Mouse (Mus musculus) testis, adult 2 months (tissue): ENCODE results near the gene Acrbp. TPM values are rescaled to one million over a fixed set of nuclear protein-coding genes. Genes with fewer than 3 reads are reported as not detected.
A peak's percentile ranks its signal among the peaks of the same experiment; 100 is the strongest.

ENCODE experiments used
- H3K27ac ChIP-seq: fragments of 200-500 bp; 2 replicates; pipeline ENCODE4 v1.5.1; 2012; ENCODE audit warnings: low read depth, low read length; ENCODE audit not compliant: control insufficient read depth, insufficient read depth
- H3K27me3 ChIP-seq: fragments of 200-500 bp; 2 replicates; pipeline ENCODE4 v1.6.1; 2012; ENCODE audit warnings: mild to moderate bottlenecking, low read length, moderate library complexity; ENCODE audit not compliant: control insufficient read depth, insufficient read depth
- H3K36me3 ChIP-seq: fragments of 200-500 bp; 2 replicates; pipeline ENCODE4 v1.6.1; 2012; ENCODE audit warnings: mild to moderate bottlenecking, low read length; ENCODE audit not compliant: control insufficient read depth, insufficient read depth
- H3K4me1 ChIP-seq: fragments of 200-500 bp; 2 replicates; pipeline ENCODE4 v1.6.1; 2012; ENCODE audit warnings: low read length; ENCODE audit not compliant: control insufficient read depth, insufficient read depth
- H3K4me3 ChIP-seq: fragments of 200-500 bp; 2 replicates; pipeline ENCODE4 v1.5.1; 2012; ENCODE audit warnings: low read depth, mild to moderate bottlenecking, low read length, moderate library complexity, mixed read lengths; ENCODE audit not compliant: control insufficient read depth
- CTCF ChIP-seq: fragments of 200-500 bp; IDR thresholded peaks from 2 replicates; pipeline ENCODE4 v1.5.1; 2012; ENCODE audit warnings: low read depth, mild to moderate bottlenecking, inconsistent platforms, low read length, moderate library complexity; ENCODE audit not compliant: control insufficient read depth, insufficient read depth, insufficient replicate concordance
- POLR2A ChIP-seq: fragments of 200-500 bp; IDR thresholded peaks from 2 replicates; pipeline ENCODE4 v1.6.1; 2012; ENCODE audit warnings: low read depth, mild to moderate bottlenecking, inconsistent platforms, low read length, moderate library complexity; ENCODE audit not compliant: control insufficient read depth
- polyA plus RNA-seq: library from polyadenylated mRNA; depleted of rRNA; stranded (reverse); fragments of >200 nt; gene quantifications from 2 replicates; pipeline ENCODE4 v1.2.3, GENCODE M21; 2012

Gene Acrbp
- polyA plus RNA-seq, 1 experiment, result 1,947 TPM

DNA sequence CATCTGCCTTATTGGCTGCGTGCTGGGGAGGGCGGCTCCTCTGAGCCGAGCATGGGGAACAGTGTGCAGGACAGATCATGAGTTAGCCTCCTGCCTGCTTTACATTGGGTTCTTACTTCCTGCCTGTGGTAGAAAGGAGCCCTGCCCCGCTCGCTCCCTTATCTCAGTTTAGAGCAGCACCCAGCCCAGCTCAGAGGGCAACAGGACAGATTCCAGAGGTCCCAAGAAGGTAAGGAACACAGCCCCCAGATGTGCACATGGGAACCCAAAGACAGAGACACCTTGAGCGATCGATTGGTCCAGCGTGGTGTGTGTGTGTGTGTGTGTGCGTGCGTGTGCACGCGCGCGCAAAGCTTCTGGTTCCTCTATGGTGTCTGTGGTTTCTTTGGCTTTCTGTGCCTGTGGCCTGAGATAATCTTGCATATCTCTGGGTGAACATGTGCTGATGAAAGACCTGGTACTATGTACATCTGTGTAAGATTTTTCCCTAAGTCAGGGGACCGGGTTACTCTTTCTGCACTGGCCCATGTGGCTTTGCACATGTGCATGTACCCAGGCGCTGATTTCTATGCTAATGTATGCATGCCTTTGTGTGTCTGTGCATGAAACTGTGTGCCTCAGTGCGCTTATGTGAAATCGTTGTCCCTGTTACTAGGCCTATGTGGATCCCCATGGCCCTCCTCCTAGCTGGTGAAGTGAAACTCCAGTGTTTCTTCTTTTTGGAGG is 21.8 kb downstream of the Acrbp start:
- Histone ChIP-seq H3K27me3 (no peaks in the 10 kb centered on the region), H3K27ac (no peak overlapping the region), H3K36me3 (no peaks in the 10 kb centered on the region), H3K4me1 (no peaks in the 10 kb centered on the region), H3K4me3 (no peak overlapping the region)
- TF ChIP-seq POLR2A (no peak), CTCF (no peak)

DNA sequence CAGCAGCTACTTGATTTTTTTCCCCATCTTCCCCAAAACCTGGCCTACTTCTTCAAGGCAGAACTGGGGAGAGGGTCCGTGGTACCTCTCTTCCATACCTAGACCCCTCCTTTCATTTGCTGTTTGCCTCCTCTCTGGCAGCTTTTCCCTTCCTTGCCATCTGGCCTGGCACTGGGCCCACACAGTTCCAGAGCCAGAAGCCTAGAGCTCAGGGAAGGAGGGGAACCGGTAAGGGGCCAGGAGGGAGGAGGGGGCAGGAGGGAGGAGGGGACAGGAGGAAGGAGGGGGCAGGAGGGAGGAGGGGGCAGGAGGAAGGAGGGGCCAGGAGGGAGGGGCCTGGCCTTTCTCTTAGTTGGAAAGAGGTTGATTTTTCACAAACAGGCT is 22.4 kb downstream of the Acrbp start:
- H3K27me3 ChIP-seq, result no peaks in the 10 kb centered on the region
- H3K27ac ChIP-seq, result no peak overlapping the region
- H3K36me3 ChIP-seq, result no peaks in the 10 kb centered on the region
- H3K4me1 ChIP-seq, result no peaks in the 10 kb centered on the region
- no peak for TF ChIP-seq CTCF
- no peak for TF ChIP-seq POLR2A
- H3K4me3 ChIP-seq, result no peak overlapping the region

DNA sequence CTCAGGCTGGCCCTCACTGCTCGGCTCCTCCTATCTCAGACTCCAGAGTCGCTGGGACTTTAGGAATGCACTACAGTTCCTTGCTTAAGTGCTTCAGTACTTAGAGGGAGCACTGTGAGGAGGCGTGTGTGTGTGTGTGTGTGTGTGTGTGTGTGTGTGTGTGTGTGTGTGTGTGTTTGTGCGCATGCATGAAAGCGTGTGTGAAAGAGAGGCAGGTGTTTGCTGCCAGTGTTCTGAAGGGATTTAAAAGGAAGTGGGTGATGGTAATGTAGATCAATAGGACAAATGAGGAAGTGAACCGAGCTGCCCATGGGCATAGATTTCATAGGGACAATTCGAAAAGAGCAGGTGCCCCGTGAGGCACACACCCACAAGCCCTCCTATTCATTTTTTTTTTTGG is 24.3 kb downstream of the Acrbp start:
- Histone ChIP-seq H3K4me3 (no peak overlapping the region), H3K27ac (no peak overlapping the region), H3K36me3 (no peaks in the 10 kb centered on the region), H3K4me1 (no peaks in the 10 kb centered on the region), H3K27me3 (no peaks in the 10 kb centered on the region)
- TF ChIP-seq POLR2A (no peak), CTCF (no peak)

DNA sequence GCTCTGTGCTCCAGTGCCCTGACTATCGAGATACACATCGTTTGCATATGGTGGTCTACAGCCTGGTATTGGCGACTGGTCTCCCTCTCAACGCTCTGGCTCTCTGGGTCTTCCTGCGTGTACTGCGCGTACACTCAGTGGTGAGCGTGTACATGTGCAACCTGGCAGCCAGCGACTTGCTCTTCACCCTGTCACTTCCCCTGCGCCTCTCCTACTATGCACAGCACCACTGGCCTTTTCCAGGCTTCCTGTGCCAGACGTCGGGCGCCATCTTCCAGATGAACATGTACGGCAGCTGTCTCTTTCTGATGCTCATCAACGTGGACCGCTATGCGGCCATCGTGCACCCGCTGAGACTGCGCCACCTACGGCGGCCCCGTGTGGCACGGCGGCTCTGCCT is 31.9 kb downstream of the Acrbp start:
- peak overlapping the region; percentile 59 for H3K4me3 ChIP-seq
- TF ChIP-seq CTCF, result no peak
- H3K27me3 ChIP-seq, result no peaks in the 10 kb centered on the region
- peaks cover 2% of the 10 kb centered on the region; the same call in 1 of the 2 replicates for H3K4me1 ChIP-seq
- H3K27ac ChIP-seq, result no peak overlapping the region
- no peaks in the 10 kb centered on the region for H3K36me3 ChIP-seq

DNA sequence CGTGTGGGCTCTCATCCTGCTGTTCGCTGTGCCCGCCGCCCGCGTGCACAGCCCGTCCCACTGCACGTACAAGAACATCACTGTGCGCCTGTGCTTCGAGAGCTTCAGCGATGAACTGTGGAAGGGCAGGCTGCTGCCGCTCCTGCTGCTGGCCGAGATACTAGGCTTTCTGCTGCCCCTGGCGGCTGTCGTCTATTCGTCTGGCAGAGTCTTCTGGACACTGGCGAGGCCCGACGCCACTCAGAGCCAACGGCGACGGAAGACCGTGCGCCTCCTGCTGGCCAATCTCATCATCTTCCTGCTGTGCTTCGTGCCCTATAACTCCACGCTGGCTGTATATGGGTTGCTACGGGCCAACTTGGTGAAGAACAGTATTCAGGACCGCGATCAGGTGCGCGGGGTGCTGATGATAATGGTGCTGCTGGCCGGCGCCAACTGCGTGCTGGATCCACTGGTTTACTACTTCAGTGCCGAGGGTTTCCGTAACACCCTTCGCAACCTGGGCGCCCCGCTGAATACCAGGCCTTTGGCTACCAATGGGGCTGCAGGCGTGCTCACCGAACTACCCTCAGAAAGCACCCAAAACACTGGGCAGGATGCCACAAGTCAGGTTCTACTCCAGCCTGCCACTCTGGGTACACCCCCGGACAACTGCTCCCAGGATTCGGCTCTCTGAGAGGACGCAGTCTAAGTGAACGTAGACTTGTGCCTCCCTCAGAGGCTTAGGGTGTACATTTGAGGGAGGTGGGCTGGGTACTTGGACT is 32.5 kb downstream of the Acrbp start:
- Histone ChIP-seq H3K27me3 (no peaks in the 10 kb centered on the region), H3K36me3 (no peaks in the 10 kb centered on the region), H3K4me3 (peak overlapping the region; percentile 59), H3K27ac (no peak overlapping the region), H3K4me1 (peaks cover 2% of the 10 kb centered on the region; the same call in 1 of the 2 replicates)
- peak; percentile 82 for TF ChIP-seq CTCF
- peak; percentile 47; the same call in 1 of the 2 replicates for TF ChIP-seq POLR2A

DNA sequence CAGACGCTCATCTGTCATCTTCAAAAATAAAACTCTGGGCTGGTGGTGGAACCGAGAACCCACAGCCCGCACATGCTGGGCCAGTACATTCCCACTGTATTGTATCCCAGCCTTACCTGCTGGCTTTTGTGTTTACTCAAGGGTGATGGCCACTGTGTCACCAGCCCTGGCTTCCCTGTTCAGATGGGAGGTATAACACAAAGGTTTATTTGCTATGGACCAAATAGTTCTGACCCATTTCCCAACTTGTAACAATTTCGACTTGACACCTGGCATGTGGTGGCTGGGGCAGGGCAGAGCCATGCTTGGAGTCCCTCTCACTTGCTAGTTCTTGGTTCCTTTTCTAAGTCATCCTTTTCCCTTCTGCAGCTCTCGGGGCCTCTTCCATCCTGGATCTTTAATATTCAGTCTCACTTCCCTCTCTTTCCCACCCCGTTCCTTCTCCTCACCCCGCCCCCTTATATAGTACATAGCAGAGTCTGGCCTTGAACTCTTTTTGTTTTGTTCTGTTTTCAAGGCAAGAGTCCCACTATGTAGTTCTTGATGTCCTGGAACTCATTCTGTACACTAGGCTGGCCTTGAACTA is 33.4 kb downstream of the Acrbp start:
- H3K36me3 ChIP-seq, result no peaks in the 10 kb centered on the region
- H3K27me3 ChIP-seq, result no peaks in the 10 kb centered on the region
- H3K4me1 ChIP-seq, result peaks cover 2% of the 10 kb centered on the region; the same call in 1 of the 2 replicates
- H3K4me3 ChIP-seq, result no peak overlapping the region
- TF ChIP-seq CTCF, result no peak
- no peak for TF ChIP-seq POLR2A
- H3K27ac ChIP-seq, result no peak overlapping the region

DNA sequence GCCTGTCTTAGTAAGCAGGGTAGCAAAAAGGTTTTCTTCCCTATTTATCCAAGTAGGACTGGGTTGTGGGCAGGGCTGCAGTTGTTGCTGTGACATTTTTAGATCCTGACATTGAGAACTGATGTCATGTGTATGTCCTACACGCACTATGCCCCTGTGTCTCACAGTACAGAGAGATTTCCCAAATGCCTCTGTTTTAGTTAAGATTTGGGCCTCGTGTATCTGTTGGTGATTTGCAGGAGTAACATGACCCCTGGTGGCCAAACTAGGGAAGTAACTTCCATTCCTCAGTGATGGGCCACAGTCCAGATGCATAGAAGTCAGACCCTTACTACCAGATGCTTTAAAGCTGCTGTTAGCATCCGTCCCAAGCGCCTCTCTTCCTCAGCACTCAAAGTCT is 34.9 kb downstream of the Acrbp start:
- no peak overlapping the region for H3K4me3 ChIP-seq
- H3K27ac ChIP-seq, result no peak overlapping the region
- TF ChIP-seq CTCF, result no peak; the same call in 1 of the 2 replicates
- TF ChIP-seq POLR2A, result no peak
- no peaks in the 10 kb centered on the region for H3K36me3 ChIP-seq
- H3K27me3 ChIP-seq, result no peaks in the 10 kb centered on the region
- H3K4me1 ChIP-seq, result peaks cover 10% of the 10 kb centered on the region
